9 mouse cellular contexts compared by ENCODE assay signal in genomic region chr12:82468416-82468815, GRCm38 (mm10).
DNase-seq lines count a peak whose midpoint lies in the region; ATAC-seq and TF ChIP-seq lines count a peak whose summit lies in the region.
"Had no signal": no experiment of that assay in that cellular context is flagged by ENCODE, and none has a peak within 500 bp of the region (broad histone marks: within the 10 kb centered on the region; RNA-seq: fewer than 3 reads in every experiment).

No protein-coding gene starts in this region.

- H3K4me1 ChIP-seq in kidney, adult 2 months (ENCODE audit: control insufficient read depth, insufficient read depth, low read length) = 0 out of 2 replicates have a peak, but pooled peaks cover 3% of the 10 kb centered on the region
- peaks cover 17% of the 10 kb centered on the region for H3K4me1 ChIP-seq in kidney, embryonic 14.5 days (ENCODE audit: control insufficient read depth, insufficient read depth, low read length)
- peaks cover 16% of the 10 kb centered on the region for H3K4me1 ChIP-seq in hindbrain, embryonic 10.5 days (replicated peaks)
- peaks cover 4% of the 10 kb centered on the region; the same call in 1 of the 2 replicates for H3K4me1 ChIP-seq in midbrain, embryonic 16.5 days (ENCODE audit: control insufficient read depth, insufficient read depth, low read length)

- peak; percentile 73 for DNase-seq in kidney, adult 2 months
- peak; percentile 77 for DNase-seq in adrenal gland, postnatal 10 days
- peak; percentile 14 for DNase-seq in induced T-regulatory cell, adult 2 months (ENCODE audit: low read depth)
- DNase-seq in ovary, postnatal 36 days (ENCODE audit: low spot score) = peak; percentile 52
- DNase-seq in cerebellum, postnatal 36 days = no peak
- no peak for DNase-seq in hindbrain, embryonic 10.5 days (ENCODE audit: low spot score)

- 43% methylated on average over 5 of the region's 5 CpGs for WGBS in kidney, adult 2 months
- 58% methylated on average over 5 of the region's 5 CpGs for WGBS in kidney, embryonic 14.5 days
- 87% methylated on average over 5 of the region's 5 CpGs for WGBS in hindbrain, embryonic 10.5 days
- WGBS in midbrain, embryonic 16.5 days = 73% methylated on average over 5 of the region's 5 CpGs

- no peak for TF ChIP-seq POLR2A in kidney, adult 2 months (IDR thresholded peaks at IDR 0.05; ENCODE audit: low read depth, low read length)

- no peaks in the 10 kb centered on the region for H3K27me3 ChIP-seq in kidney, adult 2 months (replicated peaks; ENCODE audit: control insufficient read depth, insufficient read depth, low read length)
- H3K27me3 ChIP-seq in kidney, embryonic 14.5 days (ENCODE audit: control insufficient read depth, insufficient read depth, low read length) = no peaks in the 10 kb centered on the region
- H3K27me3 ChIP-seq in hindbrain, embryonic 10.5 days (ENCODE audit: insufficient read depth, poor library complexity, severe bottlenecking) = no peaks in the 10 kb centered on the region
- H3K27me3 ChIP-seq in midbrain, embryonic 16.5 days (ENCODE audit: control insufficient read depth, insufficient read depth, low read depth, low read length) = no peaks in the 10 kb centered on the region
- H3K27me3 ChIP-seq: limb, embryonic 15.5 days had no signal

- H3K9ac ChIP-seq in kidney, embryonic 14.5 days (ENCODE audit: low read depth, low read length) = no peak overlapping the region
- H3K9ac ChIP-seq in midbrain, embryonic 16.5 days (ENCODE audit: low read depth, low read length) = no peak overlapping the region
- H3K9ac ChIP-seq: limb, embryonic 15.5 days had no signal

- H3K27ac ChIP-seq in kidney, adult 2 months (ENCODE audit: insufficient read depth, low read depth, low read length) = no peak overlapping the region
- H3K27ac ChIP-seq in kidney, embryonic 14.5 days (ENCODE audit: low read depth, low read length) = no peak overlapping the region
- H3K27ac ChIP-seq in hindbrain, embryonic 10.5 days = no peak overlapping the region
- no peak overlapping the region for H3K27ac ChIP-seq in midbrain, embryonic 16.5 days (ENCODE audit: low read length)
- H3K27ac ChIP-seq: limb, embryonic 15.5 days had no signal

- H3K4me2 ChIP-seq in kidney, embryonic 14.5 days (replicated peaks; ENCODE audit: low read depth, low read length) = no peak overlapping the region
- H3K4me2 ChIP-seq in midbrain, embryonic 16.5 days (ENCODE audit: low read length) = no peak overlapping the region
- H3K4me2 ChIP-seq: limb, embryonic 15.5 days had no signal

- H3K36me3 ChIP-seq in kidney, adult 2 months (ENCODE audit: control insufficient read depth, insufficient read depth, low read length) = no peaks in the 10 kb centered on the region
- no peaks in the 10 kb centered on the region for H3K36me3 ChIP-seq in kidney, embryonic 14.5 days (ENCODE audit: control insufficient read depth, insufficient read depth, low read length)
- H3K36me3 ChIP-seq in hindbrain, embryonic 10.5 days = no peaks in the 10 kb centered on the region
- no peaks in the 10 kb centered on the region for H3K36me3 ChIP-seq in midbrain, embryonic 16.5 days (ENCODE audit: control insufficient read depth, insufficient read depth, low read length)
- H3K36me3 ChIP-seq: limb, embryonic 15.5 days had no signal

- no peak for ATAC-seq in kidney, embryonic 14.5 days (ENCODE audit: low FRiP score, low TSS enrichment)
- ATAC-seq in midbrain, embryonic 16.5 days = no peak

- H3K9me3 ChIP-seq in kidney, embryonic 14.5 days (ENCODE audit: control insufficient read depth, low read length) = no peaks in the 10 kb centered on the region
- no peaks in the 10 kb centered on the region for H3K9me3 ChIP-seq in hindbrain, embryonic 10.5 days
- H3K9me3 ChIP-seq in midbrain, embryonic 16.5 days (replicated peaks; ENCODE audit: control insufficient read depth, low read length, poor library complexity, severe bottlenecking) = no peaks in the 10 kb centered on the region
- H3K9me3 ChIP-seq: limb, embryonic 15.5 days had no signal

- no peak for TF ChIP-seq CTCF in kidney, adult 2 months (conservative IDR thresholded peaks at IDR 0.05; ENCODE audit: insufficient read depth, insufficient read length, low read depth, low read length)

- no peak overlapping the region for H3K4me3 ChIP-seq in kidney, adult 2 months (ENCODE audit: insufficient read depth, low read depth, low read length)
- no peak overlapping the region for H3K4me3 ChIP-seq in kidney, embryonic 14.5 days (ENCODE audit: low read length)
- no peak overlapping the region for H3K4me3 ChIP-seq in hindbrain, embryonic 10.5 days
- no peak overlapping the region for H3K4me3 ChIP-seq in midbrain, embryonic 16.5 days (ENCODE audit: low read depth, low read length)
- H3K4me3 ChIP-seq: limb, embryonic 15.5 days had no signal

Comparison
In these comparisons a context has a peak if more than half of its experiments do, and no peak if none do; other contexts are left out.
1. DNase-seq: peak in kidney, adult 2 months (single experiment), adrenal gland, postnatal 10 days (single experiment), induced T-regulatory cell, adult 2 months (single experiment) and ovary, postnatal 36 days (single experiment); none in cerebellum, postnatal 36 days (0 of 2) and hindbrain, embryonic 10.5 days (single experiment).